Mouse (Mus musculus) testis, adult 2 months (tissue): ENCODE data around the gene Gria2. TPM values are rescaled to one million over a fixed set of nuclear protein-coding genes. Genes with fewer than 3 reads are reported as not detected.

ENCODE experiments used
- H3K27ac ChIP-seq: fragments of 200-500 bp; 2 replicates; pipeline ENCODE4 v1.5.1; 2012; ENCODE audit warnings: low read depth, low read length; ENCODE audit not compliant: control insufficient read depth, insufficient read depth
- H3K27me3 ChIP-seq: fragments of 200-500 bp; 2 replicates; pipeline ENCODE4 v1.6.1; 2012; ENCODE audit warnings: mild to moderate bottlenecking, low read length, moderate library complexity; ENCODE audit not compliant: control insufficient read depth, insufficient read depth
- H3K36me3 ChIP-seq: fragments of 200-500 bp; 2 replicates; pipeline ENCODE4 v1.6.1; 2012; ENCODE audit warnings: mild to moderate bottlenecking, low read length; ENCODE audit not compliant: control insufficient read depth, insufficient read depth
- H3K4me1 ChIP-seq: fragments of 200-500 bp; 2 replicates; pipeline ENCODE4 v1.6.1; 2012; ENCODE audit warnings: low read length; ENCODE audit not compliant: control insufficient read depth, insufficient read depth
- H3K4me3 ChIP-seq: fragments of 200-500 bp; 2 replicates; pipeline ENCODE4 v1.5.1; 2012; ENCODE audit warnings: low read depth, mild to moderate bottlenecking, low read length, moderate library complexity, mixed read lengths; ENCODE audit not compliant: control insufficient read depth
- CTCF ChIP-seq: fragments of 200-500 bp; IDR thresholded peaks from 2 replicates; pipeline ENCODE4 v1.5.1; 2012; ENCODE audit warnings: low read depth, mild to moderate bottlenecking, inconsistent platforms, low read length, moderate library complexity; ENCODE audit not compliant: control insufficient read depth, insufficient read depth, insufficient replicate concordance
- POLR2A ChIP-seq: fragments of 200-500 bp; IDR thresholded peaks from 2 replicates; pipeline ENCODE4 v1.6.1; 2012; ENCODE audit warnings: low read depth, mild to moderate bottlenecking, inconsistent platforms, low read length, moderate library complexity; ENCODE audit not compliant: control insufficient read depth
- polyA plus RNA-seq: library from polyadenylated mRNA; depleted of rRNA; stranded (reverse); fragments of >200 nt; gene quantifications from 2 replicates; pipeline ENCODE4 v1.2.3, GENCODE M21; 2012

Gene Gria2
- polyA plus RNA-seq, 1 experiment: 0.06 TPM

GRCm38 (mm10) chr3:80775971-80776370 is 26.7 kb downstream of the Gria2 start:
- H3K4me3 ChIP-seq: no peak overlapping the region
- no peak overlapping the region for H3K27ac ChIP-seq
- H3K36me3 ChIP-seq: no peaks in the 10 kb centered on the region
- H3K27me3 ChIP-seq: no peaks in the 10 kb centered on the region
- TF ChIP-seq POLR2A (no peak), CTCF (no peak)
- H3K4me1 ChIP-seq: no peaks in the 10 kb centered on the region

GRCm38 (mm10) chr3:80774005-80774764 is 28.4 kb downstream of the Gria2 start:
- no peaks in the 10 kb centered on the region for H3K36me3 ChIP-seq
- no peaks in the 10 kb centered on the region for H3K4me1 ChIP-seq
- H3K27me3 ChIP-seq: no peaks in the 10 kb centered on the region
- no peak for TF ChIP-seq CTCF
- no peak for TF ChIP-seq POLR2A
- H3K27ac ChIP-seq: no peak overlapping the region
- H3K4me3 ChIP-seq: no peak overlapping the region

GRCm38 (mm10) chr3:80773232-80773631 is 29.4 kb downstream of the Gria2 start:
- no peaks in the 10 kb centered on the region for H3K36me3 ChIP-seq
- H3K4me1 ChIP-seq: no peaks in the 10 kb centered on the region
- H3K27me3 ChIP-seq: no peaks in the 10 kb centered on the region
- no peak for TF ChIP-seq CTCF
- no peak for TF ChIP-seq POLR2A
- no peak overlapping the region for H3K4me3 ChIP-seq
- H3K27ac ChIP-seq: no peak overlapping the region

- Histone ChIP-seq H3K4me3 (no peak overlapping the region), H3K4me1 (no peaks in the 10 kb centered on the region), H3K27me3 (no peaks in the 10 kb centered on the region), H3K27ac (no peak overlapping the region), H3K36me3 (no peaks in the 10 kb centered on the region)
- TF ChIP-seq POLR2A (no peak), CTCF (no peak)
Measured at GRCm38 (mm10) chr3:80769506-80770235, 33.0 kb downstream of the Gria2 start.

GRCm38 (mm10) chr3:80758955-80759354 is 43.7 kb downstream of the Gria2 start:
- Histone ChIP-seq H3K4me3 (no peak overlapping the region), H3K27me3 (no peaks in the 10 kb centered on the region), H3K36me3 (no peaks in the 10 kb centered on the region), H3K27ac (no peak overlapping the region), H3K4me1 (no peaks in the 10 kb centered on the region)
- TF ChIP-seq CTCF: no peak
- TF ChIP-seq POLR2A: no peak

GRCm38 (mm10) chr3:80758363-80758762 is 44.3 kb downstream of the Gria2 start:
- Histone ChIP-seq H3K27ac (no peak overlapping the region), H3K4me3 (no peak overlapping the region), H3K4me1 (no peaks in the 10 kb centered on the region), H3K36me3 (no peaks in the 10 kb centered on the region), H3K27me3 (no peaks in the 10 kb centered on the region)
- TF ChIP-seq CTCF (no peak), POLR2A (no peak)

GRCm38 (mm10) chr3:80750786-80751185 is 51.8 kb downstream of the Gria2 start:
- TF ChIP-seq POLR2A (no peak), CTCF (no peak)
- Histone ChIP-seq H3K36me3 (no peaks in the 10 kb centered on the region), H3K27me3 (no peaks in the 10 kb centered on the region), H3K4me1 (no peaks in the 10 kb centered on the region), H3K27ac (no peak overlapping the region), H3K4me3 (no peak overlapping the region)

- H3K27me3 ChIP-seq: no peaks in the 10 kb centered on the region
- H3K36me3 ChIP-seq: no peaks in the 10 kb centered on the region
- TF ChIP-seq CTCF (no peak), POLR2A (no peak)
- no peak overlapping the region for H3K4me3 ChIP-seq
- H3K27ac ChIP-seq: no peak overlapping the region
- no peaks in the 10 kb centered on the region for H3K4me1 ChIP-seq
Measured at GRCm38 (mm10) chr3:80725205-80725604, 77.4 kb downstream of the Gria2 start.
